Mouse (Mus musculus) E14TG2a.4 (cell line): ENCODE results near the gene Ifi206.
A peak's percentile ranks its signal among the peaks of the same experiment; 100 is the strongest.

Experiments used
- CTCF ChIP-seq: conservative IDR thresholded peaks from 2 replicates; pipeline ENCODE4 v1.5.1; 2014; ENCODE audit warnings: low read length
- POU5F1 ChIP-seq: IDR thresholded peaks from 2 replicates; pipeline ENCODE4 v1.6.1; 2014; ENCODE audit warnings: low read length, borderline replicate concordance

DNA sequence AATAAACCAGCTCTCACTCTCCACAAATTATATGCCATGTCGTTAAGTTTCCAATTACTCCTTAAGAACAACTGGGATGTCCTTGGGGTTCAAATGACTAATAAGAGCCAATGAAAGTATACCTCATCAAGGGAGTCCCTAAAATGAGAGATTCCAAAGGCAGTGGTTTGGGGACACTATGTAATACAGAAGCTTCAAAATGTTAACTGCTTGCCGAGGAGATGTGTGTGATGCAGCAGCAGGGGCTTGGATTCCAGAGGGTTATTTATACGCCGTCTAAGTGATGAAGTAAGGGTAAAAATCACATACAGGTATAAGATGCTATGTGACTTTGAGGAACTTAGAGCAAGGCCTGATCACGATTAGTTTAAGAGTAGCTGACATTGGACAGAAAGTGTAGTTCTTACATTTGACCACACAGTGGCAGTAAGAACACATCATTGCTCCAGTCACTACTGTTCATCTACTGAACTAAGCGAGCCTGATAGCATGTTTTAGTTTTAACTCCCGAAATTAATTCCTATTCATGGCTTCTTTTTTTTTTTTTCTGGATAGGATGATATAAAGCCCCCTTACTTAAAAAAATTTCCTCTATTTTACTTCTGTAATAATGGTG lies 34.6 kb downstream of the Ifi206 start:
- TF ChIP-seq CTCF (peak; percentile 54), POU5F1 (no peak)
